Comparison of ENCODE assay signal across 10 mouse cellular contexts in the genomic region with DNA sequence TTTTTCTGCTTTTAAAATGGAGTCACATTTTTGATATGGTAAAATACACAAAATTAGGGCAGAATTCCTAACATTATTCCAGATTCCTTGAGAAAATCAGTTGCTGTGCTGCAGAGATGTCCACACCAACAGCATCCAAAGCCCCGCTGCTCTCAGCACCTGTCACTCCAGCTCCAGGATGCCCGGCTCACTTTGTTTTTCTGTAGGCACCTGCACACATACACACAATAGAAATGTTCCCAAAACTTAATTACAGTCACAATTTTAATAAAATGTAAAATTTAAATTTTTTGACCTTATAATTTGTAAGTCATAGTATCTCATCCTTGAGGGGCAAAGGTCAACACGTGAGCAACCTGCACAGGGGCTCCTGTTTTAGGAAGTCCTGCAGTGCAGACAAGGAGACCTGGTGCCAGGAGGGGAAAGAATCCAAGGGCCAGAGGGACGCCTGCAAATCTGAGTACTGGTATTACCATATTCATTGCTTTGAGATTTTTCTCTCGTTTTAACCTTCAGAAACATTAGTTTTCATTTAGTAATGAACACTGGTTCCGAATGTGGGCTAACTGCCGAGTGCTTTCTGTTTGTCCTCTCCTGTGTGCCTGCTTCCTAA.
"Had no signal": no experiment of that assay in that cellular context is flagged by ENCODE, and none has a peak within 500 bp of the region (broad histone marks: within the 10 kb centered on the region; RNA-seq: fewer than 3 reads in every experiment).

No protein-coding gene starts in this region.

- H3K27ac ChIP-seq: kidney, postnatal 0 days; limb, embryonic 15.5 days; liver, embryonic 13.5 days; lung, embryonic 15.5 days; midbrain, embryonic 12.5 days; stomach, embryonic 15.5 days had no signal

- H3K4me3 ChIP-seq: limb, embryonic 15.5 days; liver, embryonic 13.5 days; lung, embryonic 15.5 days; midbrain, embryonic 12.5 days; stomach, embryonic 15.5 days had no signal

- DNase-seq: kidney, postnatal 36 days; liver, embryonic 13.5 days; liver, postnatal 0 days; thymus, adult 2 months; thymus, postnatal 25 days had no signal
